Mouse (Mus musculus): ENCODE results near the gene Klc1.

DNA sequence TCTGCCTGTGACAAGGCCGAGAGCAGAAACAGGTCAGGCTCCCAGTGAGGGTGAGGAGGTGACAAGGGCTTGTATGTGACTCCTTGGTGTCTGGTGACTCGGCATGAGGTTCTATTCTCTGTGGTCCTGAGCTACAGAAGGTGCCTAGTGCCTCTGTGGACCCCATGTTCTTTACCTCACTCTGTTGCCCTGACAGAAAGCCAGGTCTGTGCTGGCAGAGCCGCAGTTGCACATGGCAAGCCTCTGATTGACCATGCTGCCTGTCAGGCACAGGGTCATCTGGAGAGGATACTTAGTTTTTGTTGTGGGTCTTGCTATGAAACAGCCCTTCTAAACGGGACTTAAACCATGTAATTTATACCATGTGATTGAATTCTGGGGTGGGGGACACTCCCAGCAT lies 63.3 kb downstream of the Klc1 start:
- TF ChIP-seq USF1 (IDR thresholded peaks at IDR 0.05; ENCODE audit: low read depth): no peak
- TF ChIP-seq POLR2A (IDR thresholded peaks at IDR 0.05; ENCODE audit: insufficient read length, low read depth): no peak

All from myocyte (in vitro differentiated cells).